Mouse (Mus musculus) CH12.LX (cell line): ENCODE results near the gene Tmem140.

Experiments used
- E2F4 ChIP-seq: IDR thresholded peaks from 2 replicates; pipeline ENCODE4 v1.6.1; 2011; ENCODE audit warnings: low read depth, low read length, improper control_type of control experiment; ENCODE audit not compliant: insufficient replicate concordance
- MAZ ChIP-seq: IDR thresholded peaks from 2 replicates; pipeline ENCODE4 v1.6.1; 2012; ENCODE audit warnings: low read depth, mild to moderate bottlenecking, inconsistent platforms, low read length, improper control_type of control experiment, moderate library complexity
- ZC3H11A ChIP-seq: IDR thresholded peaks from 2 replicates; pipeline ENCODE4 v1.6.1; 2012; ENCODE audit warnings: low read depth, mild to moderate bottlenecking, inconsistent platforms, low read length, improper control_type of control experiment

DNA sequence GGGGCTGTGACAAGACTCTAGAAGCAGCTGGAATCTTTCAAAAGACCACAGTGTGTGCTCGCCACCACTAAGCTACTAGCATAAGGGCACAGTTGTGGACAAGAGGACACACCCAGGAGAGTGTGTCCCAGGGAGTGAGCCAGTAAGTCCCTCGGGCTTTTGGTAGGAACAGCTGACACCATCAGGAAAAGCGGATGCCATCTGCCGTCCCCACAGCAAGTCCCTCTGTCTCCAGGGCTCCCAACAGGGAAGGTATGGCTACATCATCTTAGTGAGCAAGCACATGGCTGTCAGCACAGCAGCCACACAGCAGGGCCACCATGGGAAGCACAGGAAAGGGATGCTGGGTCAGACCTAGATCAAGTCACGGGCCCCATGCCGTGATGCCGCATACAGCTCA lies 32.6 kb downstream of the Tmem140 start:
- TF ChIP-seq ZC3H11A (no peak), MAZ (no peak), E2F4 (no peak)
